Mouse (Mus musculus): Measurements from ENCODE around the gene Tmem132a. TPM values are rescaled to one million over a fixed set of nuclear protein-coding genes. Genes with fewer than 3 reads are reported as not detected.

Gene Tmem132a
- 171 and 188 TPM in 2 replicates for polyA plus RNA-seq (2015; fragmentation: Nextera tagmentation; extraction: Ambion mirVana)

DNA sequence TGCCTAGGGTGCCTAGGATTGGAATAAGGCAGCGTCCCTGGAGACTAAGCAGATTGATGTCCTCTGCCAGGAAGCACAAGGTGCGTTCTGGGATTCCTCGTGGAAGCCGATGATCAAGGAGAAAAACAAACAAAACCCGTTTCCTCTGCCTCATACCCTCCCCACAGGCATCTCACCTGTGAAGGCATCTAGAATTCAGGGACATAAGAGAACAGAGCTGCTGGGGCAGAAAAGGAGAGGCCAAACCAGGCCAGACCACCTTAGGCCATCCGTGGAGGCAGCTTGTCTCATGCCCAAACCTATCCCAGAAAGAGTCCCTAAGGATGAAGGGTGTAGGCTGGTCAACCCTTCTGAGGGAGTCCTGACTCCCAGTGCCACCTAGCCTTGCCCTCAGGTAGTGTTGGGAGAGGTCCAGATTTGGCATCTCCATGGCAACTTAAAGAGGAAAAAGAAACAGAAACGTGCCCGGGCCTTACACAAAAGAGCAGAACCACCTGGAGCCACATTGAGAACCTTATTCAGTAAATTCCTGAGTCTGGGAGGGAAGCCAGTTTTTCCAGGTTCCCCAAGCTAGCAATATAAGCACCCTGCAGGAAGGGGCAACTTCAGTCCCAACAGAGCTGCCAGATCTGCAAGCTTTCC, at the start of gene Tmem132a:
Gene Tmem132a (minus strand): TSS at position 55 of the 642 bp plus-strand sequence.
- Histone ChIP-seq H3K4me3 (peak within 1 kb of the TSS; percentile 83), H3K36me3 (peaks cover 45% of the 10 kb centered on the region)
- 4% methylated on average over 8 of the region's 8 CpGs for WGBS

DNA sequence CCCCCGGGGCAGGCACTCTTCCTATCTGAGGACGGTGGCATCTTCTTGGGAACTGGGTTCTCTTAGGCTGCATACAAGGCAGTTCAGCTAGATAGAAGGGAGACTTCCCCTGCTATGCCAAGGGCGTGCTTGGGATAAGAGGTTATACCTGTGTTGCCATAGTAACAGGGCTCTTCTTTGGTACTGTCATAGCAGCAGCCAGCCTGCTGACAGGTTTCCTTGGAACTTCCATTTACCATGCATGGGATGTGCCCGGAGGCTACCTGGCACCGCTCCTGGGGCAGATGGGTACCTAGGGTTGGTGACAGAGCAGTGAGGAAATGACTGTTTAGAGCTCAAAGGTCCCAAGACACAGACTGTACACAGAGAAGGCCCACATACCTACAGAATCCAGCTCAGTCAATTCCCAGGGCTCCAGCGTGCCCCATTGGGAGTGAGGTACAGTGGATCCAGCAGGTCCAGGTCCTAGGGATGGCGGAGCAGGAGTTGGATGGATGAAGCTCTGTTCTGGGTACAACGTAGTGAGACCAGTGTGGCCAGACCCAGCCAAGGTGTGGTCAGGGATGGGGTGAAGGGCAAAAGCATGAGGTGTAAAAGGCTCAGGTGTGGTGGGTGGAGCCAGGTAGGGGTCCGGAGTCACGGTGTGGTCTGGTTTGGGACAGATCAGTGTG, 48.7 kb upstream of the Tmem132a start:
- 84% methylated on average over 10 of the region's 10 CpGs for WGBS
- Histone ChIP-seq H3K4me3 (no peak overlapping the region), H3K36me3 (no peaks in the 10 kb centered on the region), H3K9me3 (no peaks in the 10 kb centered on the region), H3K4me2 (no peak overlapping the region), H3K27me3 (no peaks in the 10 kb centered on the region), H3K27ac (replicated peaks) (no peak overlapping the region), H3K4me1 (replicated peaks) (0 out of 2 replicates have a peak, but pooled peaks cover 4% of the 10 kb centered on the region), H3K9ac (no peak overlapping the region)
- peak; percentile 63 for ATAC-seq (ENCODE audit: low FRiP score, low read depth)

More for the DNA sequence above, at the start of gene Tmem132a:
- H3K9ac ChIP-seq, result peak within 1 kb of the TSS; percentile 94
- peak within 1 kb of the TSS; percentile 93 for H3K27ac ChIP-seq (replicated peaks)
- ATAC-seq (ENCODE audit: low FRiP score, low read depth), result peak; percentile 61
- no peaks in the 10 kb centered on the region for H3K9me3 ChIP-seq
- peaks cover 32% of the 10 kb centered on the region for H3K4me1 ChIP-seq (replicated peaks)
- no peaks in the 10 kb centered on the region for H3K27me3 ChIP-seq
- H3K4me2 ChIP-seq, result peak within 1 kb of the TSS; percentile 89

DNA sequence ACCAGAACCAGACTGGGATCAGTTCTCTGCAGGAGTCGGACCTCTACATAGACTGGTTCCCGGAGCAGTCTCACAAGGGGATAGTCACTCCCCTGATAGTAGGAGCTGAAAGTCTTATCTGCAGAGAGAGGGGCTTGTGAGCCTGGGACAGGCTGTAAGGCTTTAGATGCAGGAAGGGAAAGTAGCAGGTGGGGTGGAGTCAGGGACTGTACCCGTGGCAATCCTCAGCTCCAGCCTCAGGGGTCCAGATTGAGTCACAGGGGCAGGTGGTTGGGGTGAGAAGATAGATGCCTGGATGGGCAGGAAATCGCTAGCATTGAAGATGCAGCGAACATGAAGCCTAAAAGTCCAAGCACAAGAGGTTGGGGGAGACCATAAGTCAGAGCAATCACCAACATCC, 46.8 kb upstream of the Tmem132a start:
- 60% methylated on average over 5 of the region's 5 CpGs for WGBS
- no peak for ATAC-seq (ENCODE audit: low FRiP score, low read depth)
- Histone ChIP-seq H3K4me1 (replicated peaks) (0 out of 2 replicates have a peak, but pooled peaks cover 4% of the 10 kb centered on the region), H3K27ac (replicated peaks) (no peak overlapping the region), H3K9me3 (no peaks in the 10 kb centered on the region), H3K9ac (no peak overlapping the region), H3K4me3 (no peak overlapping the region), H3K4me2 (no peak overlapping the region), H3K27me3 (no peaks in the 10 kb centered on the region), H3K36me3 (no peaks in the 10 kb centered on the region)

DNA sequence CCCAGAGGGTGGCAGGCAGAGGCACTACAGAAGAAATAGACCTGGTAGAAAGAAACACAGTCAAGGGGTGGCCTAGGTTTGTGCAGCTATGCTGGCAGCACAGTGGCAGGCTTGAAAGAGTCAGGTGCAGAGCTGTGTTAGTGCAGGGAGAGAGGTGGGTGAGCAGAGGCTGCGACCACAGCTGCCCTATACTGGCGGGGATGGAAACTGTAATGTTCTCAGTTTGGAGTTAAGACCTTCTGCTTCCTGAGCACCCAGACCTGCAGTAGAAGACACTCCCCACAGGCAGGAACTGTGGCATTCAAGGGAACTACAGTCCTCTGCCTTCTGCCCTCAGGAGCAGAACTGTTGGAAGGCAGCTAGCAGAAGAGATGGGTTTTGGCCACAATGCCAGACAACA, 45.1 kb upstream of the Tmem132a start:
- no peak overlapping the region for H3K4me3 ChIP-seq
- no peak overlapping the region for H3K4me2 ChIP-seq
- no peak overlapping the region for H3K9ac ChIP-seq
- H3K9me3 ChIP-seq, result no peaks in the 10 kb centered on the region
- H3K36me3 ChIP-seq, result no peaks in the 10 kb centered on the region
- no peak overlapping the region for H3K27ac ChIP-seq (replicated peaks)
- WGBS, result 85% methylated on average over 2 of the region's 2 CpGs
- no peak for ATAC-seq (ENCODE audit: low FRiP score, low read depth)
- no peaks in the 10 kb centered on the region for H3K27me3 ChIP-seq
- H3K4me1 ChIP-seq (replicated peaks), result 0 out of 2 replicates have a peak, but pooled peaks cover 4% of the 10 kb centered on the region

DNA sequence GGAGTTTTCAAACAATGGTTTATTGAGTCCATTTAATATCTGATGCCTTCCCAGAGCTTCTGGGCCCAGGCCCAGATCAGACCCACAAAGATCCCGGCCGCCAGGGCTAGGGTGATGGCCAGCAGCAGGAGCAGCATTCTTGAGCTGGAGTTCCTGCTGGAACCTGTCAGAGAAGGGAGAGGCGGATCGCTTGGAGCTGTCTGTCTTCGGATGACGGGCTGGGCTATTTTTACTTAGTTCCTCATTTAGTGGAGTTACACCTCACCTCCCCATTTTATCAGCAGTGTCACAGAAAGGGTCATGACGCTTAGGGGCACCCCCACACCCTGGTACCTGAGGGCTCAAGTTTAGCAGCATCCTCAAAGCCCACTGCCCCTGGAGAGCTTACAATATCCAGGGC, 44.6 kb upstream of the Tmem132a start:
- H3K9me3 ChIP-seq, result no peaks in the 10 kb centered on the region
- H3K4me3 ChIP-seq, result no peak overlapping the region
- H3K4me2 ChIP-seq, result no peak overlapping the region
- 78% methylated on average over 7 of the region's 7 CpGs for WGBS
- H3K36me3 ChIP-seq, result no peaks in the 10 kb centered on the region
- H3K27ac ChIP-seq (replicated peaks), result no peak overlapping the region
- ATAC-seq (ENCODE audit: low FRiP score, low read depth), result no peak
- H3K4me1 ChIP-seq (replicated peaks), result 0 out of 2 replicates have a peak, but pooled peaks cover 4% of the 10 kb centered on the region
- H3K9ac ChIP-seq, result no peak overlapping the region
- no peaks in the 10 kb centered on the region for H3K27me3 ChIP-seq

DNA sequence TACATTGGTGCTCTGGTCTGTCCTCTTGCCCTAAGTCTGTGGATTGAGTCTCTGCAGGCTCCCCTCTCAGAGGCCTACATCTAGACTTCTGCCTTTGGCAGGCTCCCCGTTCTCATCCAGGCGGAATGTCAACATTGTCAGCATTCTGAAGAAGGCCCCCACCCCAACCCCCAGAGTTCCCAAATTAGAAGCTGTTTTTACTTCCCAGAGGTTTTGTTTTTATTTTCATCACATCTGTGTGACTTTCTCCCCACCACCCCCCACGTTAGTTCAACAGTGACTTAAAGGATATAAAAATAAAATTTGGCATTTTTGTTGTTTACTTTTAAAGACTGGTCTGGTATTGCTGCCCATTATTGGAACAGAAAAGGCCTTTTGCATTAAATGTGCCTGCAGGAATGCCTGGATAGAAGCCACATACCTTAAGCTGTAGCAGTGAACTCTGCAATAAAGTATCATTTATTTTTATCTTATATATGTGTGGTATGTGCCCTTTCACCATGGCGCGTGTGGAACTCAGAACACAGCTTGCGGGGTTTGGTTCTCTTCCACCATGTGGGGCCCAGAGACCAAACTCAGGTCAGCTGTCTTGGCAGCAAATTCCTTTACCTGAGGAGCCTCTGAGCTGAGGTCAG, 39.5 kb upstream of the Tmem132a start:
- H3K4me2 ChIP-seq, result no peak overlapping the region
- H3K4me1 ChIP-seq (replicated peaks), result no peaks in the 10 kb centered on the region
- no peaks in the 10 kb centered on the region for H3K9me3 ChIP-seq
- no peak overlapping the region for H3K4me3 ChIP-seq
- WGBS, result 86% methylated on average over 6 of the region's 6 CpGs
- H3K9ac ChIP-seq, result no peak overlapping the region
- no peak overlapping the region for H3K27ac ChIP-seq (replicated peaks)
- H3K27me3 ChIP-seq, result no peaks in the 10 kb centered on the region
- peaks cover 18% of the 10 kb centered on the region for H3K36me3 ChIP-seq
- ATAC-seq (ENCODE audit: low FRiP score, low read depth), result no peak

DNA sequence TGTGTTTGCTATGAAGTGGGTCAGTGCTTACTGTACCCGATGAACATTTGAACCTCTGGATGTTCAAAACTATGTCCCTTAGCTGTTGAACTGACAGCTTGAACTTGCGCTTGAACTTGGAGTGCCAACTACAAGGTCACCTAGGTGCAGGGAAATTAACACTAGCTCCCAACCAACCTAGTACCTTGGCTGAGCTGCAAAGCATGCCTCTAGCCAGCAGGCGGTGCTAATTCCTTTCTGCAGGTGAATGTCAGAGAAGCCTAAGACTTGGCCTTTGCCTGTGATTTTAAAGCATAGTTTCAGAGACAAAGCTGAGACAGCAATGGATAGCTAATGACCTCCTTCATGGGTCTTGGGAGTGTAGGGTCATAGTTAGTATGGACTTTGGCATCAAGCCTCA, 38.2 kb upstream of the Tmem132a start:
- no peak overlapping the region for H3K9ac ChIP-seq
- no peaks in the 10 kb centered on the region for H3K27me3 ChIP-seq
- WGBS, result 65% methylated on average over 3 of the region's 3 CpGs
- H3K4me2 ChIP-seq, result no peak overlapping the region
- 0 out of 2 replicates have a peak, but pooled peaks have one; percentile 33 for ATAC-seq (ENCODE audit: low FRiP score, low read depth)
- no peak overlapping the region for H3K4me3 ChIP-seq
- H3K4me1 ChIP-seq (replicated peaks), result no peaks in the 10 kb centered on the region
- H3K36me3 ChIP-seq, result peaks cover 31% of the 10 kb centered on the region
- no peak overlapping the region for H3K27ac ChIP-seq (replicated peaks)
- H3K9me3 ChIP-seq, result no peaks in the 10 kb centered on the region

DNA sequence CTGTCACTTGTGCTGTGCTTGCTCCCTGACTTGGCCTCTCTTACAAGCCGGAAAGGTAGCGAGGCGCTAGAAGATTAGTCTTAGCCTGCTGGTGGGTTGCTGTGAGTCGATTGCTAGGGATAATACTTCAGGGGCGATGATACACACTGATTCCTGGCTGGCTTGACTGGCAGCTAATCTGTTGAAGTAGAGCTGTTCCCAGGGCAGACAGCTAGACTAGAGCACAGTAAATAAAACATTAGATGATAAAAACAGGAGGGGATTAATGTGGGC, 35.9 kb upstream of the Tmem132a start:
- ATAC-seq (ENCODE audit: low FRiP score, low read depth), result no peak
- Histone ChIP-seq H3K27ac (replicated peaks) (peak overlapping the region; percentile 48; the same call in 1 of the 2 replicates), H3K4me2 (no peak overlapping the region), H3K36me3 (peaks cover 53% of the 10 kb centered on the region), H3K9me3 (no peaks in the 10 kb centered on the region), H3K4me1 (replicated peaks) (no peaks in the 10 kb centered on the region), H3K4me3 (no peak overlapping the region), H3K27me3 (no peaks in the 10 kb centered on the region), H3K9ac (no peak overlapping the region)
- WGBS, result 83% methylated on average over 5 of the region's 5 CpGs

DNA sequence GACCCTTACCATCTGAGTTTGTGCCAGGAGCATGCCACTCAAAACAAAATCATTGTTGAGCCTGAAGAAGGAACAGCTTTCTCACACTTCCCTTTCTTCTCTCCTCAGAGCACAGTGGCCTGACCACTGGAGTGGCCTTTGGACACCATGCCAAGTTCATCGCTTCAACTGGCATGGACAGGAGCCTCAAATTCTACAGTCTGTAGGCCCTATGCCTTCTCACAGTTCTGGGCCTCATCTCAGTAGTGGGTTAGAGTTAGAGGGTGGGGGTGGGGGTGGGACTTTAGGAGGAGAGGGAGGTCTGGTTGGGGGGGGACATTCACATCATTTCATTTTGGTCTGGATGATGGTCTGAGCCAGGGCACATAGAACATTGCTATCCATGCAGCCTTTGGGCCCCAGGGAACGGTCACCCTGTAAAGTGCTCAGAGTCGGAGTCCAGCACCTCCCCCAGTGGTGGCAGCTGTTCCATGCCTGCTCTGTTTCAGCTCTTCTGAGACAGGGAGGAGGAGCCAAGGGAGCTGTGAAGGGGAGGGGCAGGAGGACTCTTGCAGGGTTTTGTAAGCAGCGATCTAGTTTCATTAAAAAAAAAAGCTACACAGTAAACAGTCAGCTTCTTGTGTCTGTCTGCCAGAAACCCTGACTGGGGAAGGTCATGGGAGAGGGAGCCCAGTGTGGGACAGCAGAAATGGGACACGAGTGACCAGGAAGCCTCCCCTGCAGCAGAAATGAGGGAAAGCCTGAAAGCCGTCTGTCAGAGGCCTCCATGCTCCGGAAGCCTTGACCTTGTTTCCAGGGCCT, 35.4 kb upstream of the Tmem132a start:
- Histone ChIP-seq H3K27me3 (no peaks in the 10 kb centered on the region), H3K4me3 (no peak overlapping the region), H3K9me3 (no peaks in the 10 kb centered on the region), H3K9ac (no peak overlapping the region), H3K4me1 (replicated peaks) (no peaks in the 10 kb centered on the region), H3K4me2 (no peak overlapping the region), H3K36me3 (peaks cover 59% of the 10 kb centered on the region), H3K27ac (replicated peaks) (peak overlapping the region; percentile 48; the same call in 1 of the 2 replicates)
- 65% methylated on average over 7 of the region's 7 CpGs for WGBS
- ATAC-seq (ENCODE audit: low FRiP score, low read depth), result 0 out of 2 replicates have a peak, but pooled peaks have one; percentile 55

DNA sequence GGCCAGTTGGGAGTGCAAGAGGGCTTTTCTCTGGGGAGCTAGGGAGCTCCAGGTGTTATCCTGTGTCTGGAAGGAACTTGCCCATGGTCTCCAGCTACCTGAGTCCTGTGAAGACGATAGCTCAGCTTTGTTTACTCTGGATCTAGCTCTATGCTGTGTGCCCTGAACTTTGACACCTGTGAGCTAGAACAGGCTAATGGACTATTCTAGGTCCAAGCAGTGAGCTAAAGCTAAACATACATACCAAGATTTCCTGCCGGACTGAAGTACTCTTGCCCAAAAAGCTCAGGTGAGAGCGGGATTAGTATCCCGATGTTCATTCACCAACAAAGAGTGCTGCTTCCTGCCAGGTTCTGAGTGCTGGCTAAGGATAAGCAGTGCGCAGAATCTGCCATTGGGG, 34.8 kb upstream of the Tmem132a start:
- H3K9ac ChIP-seq, result no peak overlapping the region
- peaks cover 65% of the 10 kb centered on the region for H3K36me3 ChIP-seq
- no peak for ATAC-seq (ENCODE audit: low FRiP score, low read depth)
- 96% methylated on average over 5 of the region's 5 CpGs for WGBS
- H3K9me3 ChIP-seq, result no peaks in the 10 kb centered on the region
- no peak overlapping the region for H3K4me2 ChIP-seq
- H3K27ac ChIP-seq (replicated peaks), result no peak overlapping the region
- no peaks in the 10 kb centered on the region for H3K27me3 ChIP-seq
- H3K4me1 ChIP-seq (replicated peaks), result no peaks in the 10 kb centered on the region
- H3K4me3 ChIP-seq, result no peak overlapping the region

DNA sequence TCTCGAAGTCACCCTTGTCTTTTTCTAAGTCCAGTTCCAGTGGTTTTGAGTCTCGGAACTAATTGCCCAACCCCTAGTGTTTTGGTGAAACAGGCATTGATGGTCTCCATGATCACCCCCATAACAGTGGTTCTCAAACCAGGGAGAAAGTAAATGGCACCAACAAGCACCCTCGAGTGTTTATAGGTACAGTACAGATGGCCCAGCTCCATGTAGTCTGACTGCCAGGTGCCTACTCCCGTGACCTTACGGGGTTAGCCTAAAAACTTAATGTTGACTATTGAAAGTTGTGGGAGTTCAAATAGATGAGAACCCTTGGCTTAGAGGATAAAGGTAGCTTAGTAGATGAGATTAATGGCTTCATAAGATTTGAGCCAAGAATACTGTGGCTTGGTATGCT, 31.3 kb upstream of the Tmem132a start:
- Histone ChIP-seq H3K9me3 (no peaks in the 10 kb centered on the region), H3K27ac (replicated peaks) (no peak overlapping the region), H3K9ac (no peak overlapping the region), H3K4me2 (no peak overlapping the region), H3K36me3 (peaks cover 83% of the 10 kb centered on the region), H3K4me3 (no peak overlapping the region), H3K27me3 (no peaks in the 10 kb centered on the region), H3K4me1 (replicated peaks) (peaks cover 16% of the 10 kb centered on the region)
- no peak for ATAC-seq (ENCODE audit: low FRiP score, low read depth)
- 95% methylated on average over 5 of the region's 5 CpGs for WGBS

DNA sequence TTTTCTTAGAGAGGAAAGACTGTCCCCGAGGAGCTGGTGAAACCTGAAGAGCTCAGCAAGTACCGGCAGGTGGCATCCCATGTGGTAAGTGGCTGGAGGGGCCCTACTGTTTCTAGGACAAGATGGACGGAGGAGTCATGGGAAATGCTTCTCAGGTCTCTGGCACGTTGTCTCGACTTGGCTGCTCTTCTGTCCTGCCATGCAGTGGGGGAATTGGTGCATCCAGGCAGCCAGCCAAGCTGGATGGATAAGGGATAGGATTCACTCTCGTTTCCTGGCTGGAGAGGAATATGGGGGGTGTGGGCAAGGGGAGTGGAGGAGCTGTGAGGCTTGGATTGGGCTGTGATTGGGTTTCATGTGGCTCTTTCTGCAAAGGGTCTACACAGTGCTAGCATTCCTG, 30.6 kb upstream of the Tmem132a start:
- Histone ChIP-seq H3K4me3 (no peak overlapping the region), H3K27me3 (no peaks in the 10 kb centered on the region), H3K36me3 (peaks cover 77% of the 10 kb centered on the region), H3K4me1 (replicated peaks) (peaks cover 19% of the 10 kb centered on the region), H3K9me3 (no peaks in the 10 kb centered on the region), H3K27ac (replicated peaks) (no peak overlapping the region), H3K4me2 (no peak overlapping the region), H3K9ac (no peak overlapping the region)
- 77% methylated on average over 6 of the region's 6 CpGs for WGBS
- ATAC-seq (ENCODE audit: low FRiP score, low read depth), result no peak

Measured in hindbrain, embryonic 15.5 days (tissue).